Mouse (Mus musculus) 3134 (cell line): ENCODE results near the gene Klhl5.
"Not testable (repeated sequence)": the region's sequence is repeated elsewhere in the genome, so short reads cannot be mapped to it uniquely, and the experiment has no call there.

Experiments used
- DNase-seq: peaks from one replicate; pipeline ENCODE4 v3.0.0-alpha.2; 2011; ENCODE audit warnings: low spot score; ENCODE audit not compliant: insufficient read length; ENCODE audit errors: extremely low read depth

The Klhl5 gene

GRCm38 (mm10) chr5:65096082-65096481 lies 11.3 kb upstream of the Klhl5 start:
- no peak for DNase-seq

- no peak for DNase-seq
Measured at GRCm38 (mm10) chr5:65096805-65097204, 10.5 kb upstream of the Klhl5 start.

GRCm38 (mm10) chr5:65097457-65097856 lies 9.9 kb upstream of the Klhl5 start:
- DNase-seq: no peak

- no peak for DNase-seq
Measured at GRCm38 (mm10) chr5:65100002-65100401, 7.3 kb upstream of the Klhl5 start.

- DNase-seq: no peak
Measured at GRCm38 (mm10) chr5:65101209-65101608, 6.1 kb upstream of the Klhl5 start.

GRCm38 (mm10) chr5:65101621-65102020 lies 5.7 kb upstream of the Klhl5 start:
- no peak for DNase-seq

- no peak for DNase-seq
Measured at GRCm38 (mm10) chr5:65102026-65102640, 5.2 kb upstream of the Klhl5 start.

- DNase-seq: no peak
Measured at GRCm38 (mm10) chr5:65102641-65103042, 4.7 kb upstream of the Klhl5 start.

GRCm38 (mm10) chr5:65107773-65108432 lies 564 bp downstream of the Klhl5 start:
- peak; percentile 57 for DNase-seq

- DNase-seq: not testable (repeated sequence)
Measured at GRCm38 (mm10) chr5:65112225-65112624, 4.9 kb downstream of the Klhl5 start.

- no peak for DNase-seq
Measured at GRCm38 (mm10) chr5:65113323-65113722, 6.0 kb downstream of the Klhl5 start.

GRCm38 (mm10) chr5:65116789-65117188 lies 9.4 kb downstream of the Klhl5 start:
- no peak for DNase-seq

- DNase-seq: no peak
Measured at GRCm38 (mm10) chr5:65119495-65119894, 12.2 kb downstream of the Klhl5 start.

- no peak for DNase-seq
Measured at GRCm38 (mm10) chr5:65119918-65120317, 12.6 kb downstream of the Klhl5 start.

- DNase-seq: no peak
Measured at GRCm38 (mm10) chr5:65122616-65123015, 15.3 kb downstream of the Klhl5 start.

- no peak for DNase-seq
Measured at GRCm38 (mm10) chr5:65126137-65126536, 18.8 kb downstream of the Klhl5 start.

- no peak for DNase-seq
Measured at GRCm38 (mm10) chr5:65128481-65128880, 21.1 kb downstream of the Klhl5 start.

- no peak for DNase-seq
Measured at GRCm38 (mm10) chr5:65130528-65131210, 23.3 kb downstream of the Klhl5 start.

GRCm38 (mm10) chr5:65131211-65131879 lies 24.0 kb downstream of the Klhl5 start:
- no peak for DNase-seq

GRCm38 (mm10) chr5:65136159-65136558 lies 28.8 kb downstream of the Klhl5 start:
- DNase-seq: no peak

GRCm38 (mm10) chr5:65137073-65137472 lies 29.7 kb downstream of the Klhl5 start:
- DNase-seq: no peak
